Mouse (Mus musculus) thymus, postnatal 10 days (tissue): ENCODE measurements at regions not wholly inside any gene's neighbourhood (a gene's known extent, or its start where the extent isn't known, plus 50 kb on each side); places are given as distances from the start of the nearest gene placed in this dataset.

Experiments used
- DNase-seq, 2 experiments: peaks; one replicate each; pipeline ENCODE4 v3.0.0; 2021; ENCODE audit warnings: low spot score in 2 of 2

DNA sequence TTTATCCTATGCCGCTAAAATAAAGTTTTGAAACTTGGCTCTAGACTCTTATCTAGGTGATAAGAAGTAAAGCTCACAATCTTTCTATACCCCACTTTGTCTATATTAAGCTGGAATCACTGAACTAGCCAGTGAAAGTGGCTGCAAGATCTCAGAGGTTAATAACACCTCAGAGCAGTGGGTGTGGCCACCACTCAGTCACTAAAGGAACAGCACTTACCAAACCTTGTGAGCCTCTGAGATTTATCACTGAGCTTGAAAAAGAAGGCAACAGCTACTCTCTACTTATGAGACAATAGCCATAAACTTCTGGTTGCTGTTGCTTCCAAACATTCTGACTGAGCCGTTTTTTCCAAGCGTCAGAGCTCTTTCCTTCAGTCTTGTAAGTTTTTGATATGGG lies 484.6 kb upstream of the Cdh11 start:
- DNase-seq = no peak

DNA sequence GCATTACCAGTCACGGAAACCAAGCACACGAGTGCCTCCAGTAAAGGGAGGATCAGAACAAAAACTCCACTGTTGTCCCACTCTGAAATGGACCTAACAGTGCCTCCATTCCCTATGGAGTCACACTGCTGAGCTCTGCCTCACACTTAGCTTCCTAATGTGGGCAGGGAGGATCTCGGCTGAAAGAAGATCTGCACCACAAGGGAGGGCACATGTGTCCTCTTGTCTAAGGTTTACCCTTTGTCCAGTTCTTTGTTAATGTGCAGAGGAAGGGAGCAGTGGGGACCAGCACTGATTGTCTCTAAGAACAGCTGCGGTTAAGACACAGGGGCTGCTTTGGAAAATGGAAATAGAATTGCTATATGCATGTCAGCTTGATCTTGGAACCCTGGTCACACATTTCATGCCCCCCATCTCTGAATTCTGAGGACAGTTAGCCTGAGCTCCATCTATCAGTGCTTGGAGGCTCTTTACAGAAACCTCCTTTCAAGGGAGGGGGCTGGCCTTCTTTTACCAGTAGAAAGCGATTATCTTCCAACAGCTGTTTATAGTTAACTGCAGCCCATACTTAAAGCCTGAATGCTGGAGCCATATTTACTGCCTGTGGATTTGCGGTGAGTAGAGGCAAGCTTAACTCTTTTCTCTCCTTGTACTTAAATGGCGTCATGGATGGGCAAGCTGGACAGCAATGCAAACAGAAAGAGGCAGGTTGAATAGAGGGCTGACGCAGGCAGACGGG lies 485.5 kb upstream of the Cdh11 start:
- DNase-seq = no peak

DNA sequence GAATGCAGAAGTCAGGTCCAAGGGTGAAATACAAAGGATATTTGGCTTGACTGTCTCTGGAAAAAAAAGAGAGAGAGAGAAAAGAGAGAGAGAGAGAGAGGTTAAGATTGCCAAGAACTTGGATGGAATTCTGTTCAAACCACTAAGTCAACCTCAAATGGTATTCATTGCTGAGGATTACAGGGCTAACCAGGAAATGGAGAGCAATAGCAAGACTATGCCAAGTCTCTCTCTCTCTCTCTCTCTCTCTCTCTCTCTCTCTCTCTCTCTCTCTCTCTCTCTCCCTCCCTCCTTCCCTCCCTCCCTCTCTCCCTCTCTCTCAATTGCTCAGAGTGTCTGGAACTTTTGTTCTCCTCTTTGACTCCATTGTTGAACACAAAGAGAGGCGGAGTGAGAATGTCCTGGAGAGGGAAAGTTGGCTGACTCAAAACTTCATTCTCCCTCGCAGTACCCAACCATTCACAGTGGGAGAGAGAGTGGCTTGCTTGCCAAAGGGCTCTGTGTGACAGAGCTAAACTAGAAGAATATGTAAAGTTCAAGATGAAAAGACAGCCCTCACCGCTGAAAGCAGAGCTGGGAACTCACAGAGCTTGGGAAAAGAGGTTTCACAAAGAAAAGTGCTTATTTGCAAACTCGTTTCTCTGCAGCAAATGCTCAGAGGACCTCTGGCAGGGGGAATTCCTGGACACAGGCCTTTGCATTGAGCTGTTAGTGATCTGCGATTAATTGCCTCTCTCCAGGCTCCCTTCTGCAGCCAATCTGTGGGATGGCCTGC lies 487.1 kb upstream of the Cdh11 start:
- DNase-seq = no peak

DNA sequence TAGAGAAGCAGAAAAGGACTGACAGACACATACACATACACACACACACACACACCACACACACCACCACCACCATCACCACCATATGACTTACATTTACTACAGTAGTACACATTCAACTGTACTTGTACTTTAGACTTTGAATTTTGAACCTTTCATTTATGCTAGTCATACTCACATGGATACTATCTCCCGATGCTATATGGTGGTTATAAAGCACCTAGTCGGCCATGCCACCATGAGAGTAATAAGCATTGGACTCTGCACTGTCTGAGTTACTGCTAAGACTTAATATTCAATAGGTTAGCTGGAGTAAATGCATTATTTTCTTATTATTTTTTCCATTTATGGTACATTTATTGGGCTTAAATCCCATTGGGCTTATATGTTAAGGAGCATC lies 488.0 kb upstream of the Cdh11 start:
- no peak for DNase-seq

DNA sequence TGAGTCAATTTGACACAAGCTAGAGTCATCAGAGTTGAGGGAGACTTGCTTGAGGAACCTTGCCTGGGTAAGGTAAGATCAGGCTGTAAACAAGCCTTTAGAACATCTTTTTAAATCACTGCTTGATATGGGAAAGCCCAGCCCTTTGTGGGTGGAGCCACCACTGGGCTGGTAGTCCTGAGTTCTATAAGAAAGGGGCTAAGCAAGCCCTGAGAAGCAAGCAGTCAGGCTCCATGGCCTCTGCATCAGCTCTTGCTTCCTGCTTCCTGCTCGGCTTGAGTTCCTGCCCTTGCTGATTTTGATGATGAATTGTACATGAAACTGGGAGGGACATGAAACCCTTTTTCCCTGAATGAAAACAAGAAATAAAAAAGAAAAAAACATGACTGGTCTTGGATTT lies 496.4 kb upstream of the Cdh11 start:
- DNase-seq = no peak

DNA sequence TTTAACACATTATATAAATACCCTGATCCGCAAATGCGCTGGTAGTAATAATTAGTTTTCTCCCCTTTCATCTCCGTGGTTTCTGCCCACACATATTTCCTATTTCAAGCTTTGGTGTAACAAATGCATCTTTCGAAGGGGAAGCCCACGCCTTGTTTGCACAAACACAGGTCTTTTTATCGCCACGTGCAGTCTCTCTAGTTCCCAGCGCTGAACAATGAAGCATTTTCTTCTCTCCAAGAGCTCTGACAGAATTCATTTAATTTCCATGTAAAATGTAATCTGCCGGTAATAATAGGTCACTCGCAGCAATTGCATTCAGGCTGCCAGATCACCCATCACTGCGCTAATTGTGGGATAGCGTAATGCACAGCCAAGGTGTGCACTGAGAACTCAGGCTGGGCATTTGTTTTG lies 503.1 kb upstream of the Cdh11 start:
- no peak for DNase-seq

DNA sequence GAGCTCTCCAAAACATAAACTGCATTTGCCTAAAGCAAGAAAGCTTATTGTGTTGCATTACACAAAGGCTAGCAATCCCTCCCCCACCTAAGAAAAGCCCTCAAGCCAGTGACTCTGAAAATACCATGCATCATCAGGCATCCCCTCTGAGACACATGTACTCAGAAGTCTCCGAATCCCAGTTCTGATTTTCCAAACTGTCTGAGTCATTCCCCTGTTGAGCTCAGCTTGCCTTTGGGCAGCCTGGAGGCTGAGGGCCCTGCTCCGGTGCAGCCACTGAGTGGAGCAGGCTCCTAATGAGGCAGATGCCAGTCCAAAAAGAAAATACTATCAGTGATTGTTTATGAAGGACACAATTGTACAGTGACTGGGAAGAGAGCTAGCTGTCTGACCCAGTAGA lies 507.5 kb upstream of the Cdh11 start:
- no peak for DNase-seq

DNA sequence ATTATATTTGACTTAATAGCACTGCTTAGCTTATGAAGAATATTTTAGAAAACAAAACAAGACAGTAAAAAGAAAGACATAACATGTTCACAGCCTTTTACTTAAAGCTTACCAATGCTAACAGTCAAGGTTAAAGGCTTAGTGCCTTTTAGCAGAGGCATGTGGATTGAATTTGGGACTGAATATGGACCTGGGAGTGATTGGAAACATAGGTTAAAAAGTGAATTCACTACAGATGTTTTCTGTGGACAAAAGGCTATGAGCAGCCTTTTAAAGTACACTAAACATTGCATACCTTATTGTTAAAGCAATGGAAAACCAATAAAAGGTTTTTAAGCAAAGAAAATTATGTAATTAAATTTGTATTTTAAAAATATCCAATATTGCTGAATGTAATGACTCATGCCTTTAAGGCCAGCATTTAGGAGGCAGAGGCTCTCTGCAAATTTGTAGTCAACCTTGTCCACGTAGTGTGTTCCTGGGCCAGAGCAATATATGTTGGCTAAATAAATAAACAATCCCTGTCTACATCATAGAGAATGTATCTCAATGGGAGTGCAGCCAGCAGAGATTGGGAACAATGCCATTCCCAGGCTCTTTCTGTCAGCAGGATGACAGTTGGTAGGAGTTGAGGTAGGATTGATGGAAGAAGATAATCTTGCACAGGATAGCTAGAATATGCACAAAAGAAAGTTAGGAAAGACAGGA lies 521.2 kb upstream of the Cdh11 start:
- DNase-seq = no peak

DNA sequence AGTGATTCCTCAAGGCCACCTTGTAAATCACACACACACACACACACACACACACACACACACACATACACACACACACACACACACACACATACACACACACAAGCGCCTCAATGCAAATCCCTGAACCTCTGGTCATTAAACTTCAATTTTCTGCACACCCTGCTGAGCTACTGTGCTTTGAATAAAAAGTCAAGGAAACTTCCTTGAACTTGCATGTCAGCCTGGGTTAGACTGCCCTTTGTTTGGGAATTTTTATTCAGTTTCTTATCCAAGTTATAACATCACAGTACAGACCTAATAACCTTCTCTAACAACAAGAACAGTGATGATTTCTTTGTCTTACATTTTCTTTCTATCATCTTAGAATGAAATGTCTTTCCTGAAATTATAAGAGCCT lies 528.1 kb upstream of the Cdh11 start:
- no peak for DNase-seq

DNA sequence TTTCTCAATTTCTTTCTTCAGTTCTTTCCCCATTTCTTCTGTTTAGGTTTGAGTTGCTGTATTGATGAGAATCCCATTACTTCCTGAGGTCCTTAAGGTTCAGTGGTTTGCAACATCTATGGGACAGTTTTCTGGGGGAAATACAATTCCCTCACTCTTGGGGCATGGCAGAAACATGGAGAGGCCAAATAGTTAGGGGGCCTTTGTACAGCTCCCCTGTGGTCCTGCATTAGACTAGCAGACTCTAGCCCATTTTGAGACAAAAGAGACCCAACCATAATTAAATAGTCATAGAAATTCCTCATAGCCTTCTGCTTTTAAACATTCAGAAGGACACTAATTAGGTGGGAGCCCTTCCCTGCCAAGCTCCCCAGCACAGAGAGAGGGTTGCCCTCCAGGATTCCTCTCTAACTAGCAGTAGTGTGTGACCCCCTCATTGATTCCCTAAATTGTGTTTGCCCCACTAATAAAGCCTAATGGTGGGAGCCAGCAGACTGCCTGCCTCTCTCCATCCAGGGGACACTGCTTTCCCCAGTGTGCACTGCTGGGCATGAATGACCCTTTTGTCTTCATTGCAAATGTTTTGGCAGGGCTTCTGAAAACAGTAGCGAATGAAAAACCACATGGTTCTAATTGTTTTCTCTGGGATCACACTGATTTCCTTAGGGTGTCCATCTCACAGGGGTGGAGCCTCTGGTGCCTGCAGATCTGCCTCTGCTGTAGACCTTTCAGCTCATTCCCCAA lies 529.0 kb upstream of the Cdh11 start:
- no peak for DNase-seq

DNA sequence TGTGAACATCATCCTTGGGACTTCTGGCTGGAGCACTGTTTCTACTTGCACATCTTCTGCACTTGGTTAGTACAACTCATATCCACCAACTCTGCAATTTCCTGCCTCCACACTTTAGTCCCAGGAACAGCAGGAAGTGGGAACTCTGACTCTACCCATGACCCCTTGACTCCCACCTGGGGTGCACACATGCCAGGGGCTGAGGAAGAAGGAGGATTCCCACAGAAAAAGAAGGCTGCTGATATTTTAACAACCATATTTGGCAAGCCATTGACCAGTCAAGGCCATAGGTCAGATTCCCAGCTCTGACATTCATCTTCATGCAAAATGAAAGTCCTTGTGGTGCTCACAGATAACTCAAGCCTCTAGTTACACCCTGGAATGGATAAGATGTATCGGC lies 530.3 kb upstream of the Cdh11 start:
- DNase-seq = no peak

DNA sequence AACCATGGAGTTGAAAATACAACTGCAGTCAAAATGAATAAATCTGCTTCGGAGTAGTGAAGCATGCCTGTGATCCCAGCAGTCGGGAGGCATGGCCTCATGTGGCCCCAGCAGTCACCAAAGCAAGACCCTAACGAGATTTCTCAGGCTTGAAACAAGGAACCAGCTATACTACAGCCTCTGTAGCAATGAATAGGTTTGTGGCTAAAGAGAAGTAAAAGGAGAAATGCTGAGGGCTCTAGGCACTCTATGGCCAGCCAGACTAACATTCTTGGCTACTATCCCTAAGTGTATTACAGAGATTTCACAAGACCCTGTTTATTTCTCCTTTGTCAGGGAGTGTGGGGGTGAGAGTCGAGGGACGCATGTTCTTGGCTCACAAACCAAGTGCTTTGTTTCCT lies 531.2 kb upstream of the Cdh11 start:
- no peak for DNase-seq

DNA sequence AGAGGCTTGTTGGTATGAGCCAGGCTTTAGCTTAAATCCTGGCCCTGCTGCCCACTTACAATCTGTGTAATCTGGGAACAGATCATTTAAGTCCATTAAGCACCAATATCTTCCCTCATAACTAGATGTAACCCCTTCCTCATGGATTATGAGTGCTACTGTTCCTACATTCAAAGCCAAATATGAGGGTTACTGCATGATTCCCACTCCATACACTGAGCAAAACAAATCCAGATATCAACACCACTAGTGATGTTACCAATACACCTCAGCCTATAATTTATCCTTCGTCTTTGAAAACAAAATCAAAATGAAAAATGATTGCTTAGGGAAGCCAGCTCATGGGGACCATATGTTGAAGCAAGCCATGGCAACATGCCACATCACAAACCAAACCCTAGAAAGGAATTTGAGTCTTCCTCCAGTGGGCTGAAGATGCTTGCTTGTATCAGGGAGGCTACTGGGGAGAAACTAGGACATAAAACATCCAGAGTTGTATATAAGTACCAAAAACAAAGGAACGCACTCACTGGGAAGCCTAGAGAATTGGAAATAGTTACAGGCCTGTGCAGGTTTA lies 531.8 kb upstream of the Cdh11 start:
- no peak for DNase-seq

DNA sequence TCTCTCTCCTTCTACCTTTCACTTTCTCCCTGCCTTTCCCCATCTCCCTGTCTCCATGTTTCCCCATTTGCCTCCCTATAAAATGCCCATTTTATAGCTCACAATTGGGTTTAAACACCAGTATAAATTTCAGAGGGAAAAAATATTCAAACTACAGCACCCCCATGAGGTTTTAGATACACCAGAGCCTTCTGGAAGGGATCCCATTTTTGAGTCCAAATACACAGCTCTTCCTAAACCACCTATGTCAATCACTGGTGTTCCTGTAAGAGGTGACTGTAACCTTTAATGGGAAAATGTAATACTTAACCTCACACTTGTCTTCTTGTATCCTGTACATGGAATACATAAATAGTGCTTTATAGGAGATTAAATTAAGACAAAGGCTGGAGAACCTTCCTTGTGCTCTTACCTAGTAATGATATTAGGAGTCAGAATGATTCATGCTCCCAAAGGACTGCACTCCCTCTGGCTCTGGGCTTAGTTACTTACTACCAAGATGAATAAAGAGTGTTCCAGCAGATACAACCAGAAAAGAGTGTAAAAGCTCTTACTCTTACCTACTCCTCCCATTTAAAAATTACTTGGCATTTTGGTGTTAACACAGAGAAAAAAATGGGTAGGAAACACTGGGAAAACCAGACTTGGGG lies 538.7 kb upstream of the Cdh11 start:
- no peak for DNase-seq

DNA sequence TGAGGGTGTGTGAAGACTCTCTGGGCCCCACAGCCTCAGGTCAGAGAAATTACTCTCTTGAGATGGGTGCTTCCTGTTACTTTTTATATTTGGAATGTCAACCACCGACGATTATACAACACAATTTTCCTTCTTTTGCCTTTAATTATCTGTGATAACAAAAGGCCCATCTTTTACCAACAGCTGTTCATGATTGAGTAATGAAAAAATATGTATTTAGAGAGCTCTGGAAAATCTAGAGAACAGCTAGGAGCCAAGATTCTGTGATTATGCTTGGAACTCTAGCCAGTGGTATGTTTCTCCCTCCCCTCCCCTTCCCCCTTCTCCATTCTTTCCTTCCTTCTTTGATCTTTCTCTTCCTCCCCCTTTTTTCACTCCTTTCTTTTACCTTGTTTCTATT lies 546.0 kb upstream of the Cdh11 start:
- DNase-seq = no peak

DNA sequence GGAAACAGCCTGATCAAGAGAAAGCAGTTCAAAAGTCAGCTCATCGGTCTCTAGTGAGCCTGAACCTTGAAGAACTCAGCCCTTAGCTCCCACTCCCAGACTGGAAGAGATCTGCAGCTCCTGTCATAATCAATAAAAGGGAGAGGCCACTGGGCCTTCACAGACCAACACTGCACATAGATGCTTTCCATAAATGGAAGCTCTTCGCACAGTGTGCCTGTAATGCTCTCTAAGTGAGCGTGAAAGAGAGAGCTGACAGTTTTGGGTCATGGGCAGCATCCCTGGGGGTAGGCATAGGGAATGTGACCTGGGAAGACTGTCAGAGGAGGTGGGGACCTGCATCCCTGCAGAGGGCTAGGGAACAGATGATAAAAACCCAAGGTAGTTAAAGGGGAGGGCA lies 551.9 kb upstream of the Cdh11 start:
- DNase-seq = no peak

DNA sequence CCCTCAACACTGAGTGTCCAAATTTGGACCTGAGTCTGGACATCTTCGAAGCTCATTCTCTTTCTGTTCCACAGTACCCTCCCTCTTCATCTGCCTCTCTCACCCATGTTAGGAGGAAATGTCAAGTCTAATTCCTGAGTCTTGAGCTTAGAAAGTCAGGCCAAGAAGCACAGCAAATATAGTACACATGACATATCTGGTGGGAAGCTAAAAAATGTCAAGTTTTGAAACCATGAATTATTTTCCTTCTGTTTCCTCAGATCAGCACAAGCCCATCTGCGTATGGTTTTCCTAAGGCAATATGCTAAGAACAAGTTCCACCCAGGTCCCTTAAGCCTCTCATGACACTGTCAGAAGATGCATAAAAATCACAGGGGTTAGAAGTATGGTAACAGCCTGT lies 553.6 kb upstream of the Cdh11 start:
- no peak for DNase-seq

DNA sequence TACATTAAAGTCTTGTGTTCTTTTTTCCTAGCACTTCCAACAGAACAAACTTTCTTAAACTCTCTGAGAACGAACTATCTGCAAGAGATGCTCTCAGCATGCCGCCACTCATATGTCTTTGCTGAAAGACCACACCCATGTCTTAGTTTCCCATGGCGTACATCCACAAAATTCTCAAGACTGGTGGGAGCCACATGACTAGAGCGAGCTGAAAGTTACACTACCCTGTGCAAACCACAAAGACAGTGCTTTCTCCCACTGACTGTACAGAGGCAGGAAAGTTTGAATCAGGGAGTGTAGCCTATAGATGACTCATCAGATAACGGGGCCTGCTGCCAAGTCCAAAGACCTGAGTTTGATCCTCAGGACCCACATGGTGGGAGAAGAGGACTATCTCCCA lies 554.5 kb upstream of the Cdh11 start:
- DNase-seq = no peak

DNA sequence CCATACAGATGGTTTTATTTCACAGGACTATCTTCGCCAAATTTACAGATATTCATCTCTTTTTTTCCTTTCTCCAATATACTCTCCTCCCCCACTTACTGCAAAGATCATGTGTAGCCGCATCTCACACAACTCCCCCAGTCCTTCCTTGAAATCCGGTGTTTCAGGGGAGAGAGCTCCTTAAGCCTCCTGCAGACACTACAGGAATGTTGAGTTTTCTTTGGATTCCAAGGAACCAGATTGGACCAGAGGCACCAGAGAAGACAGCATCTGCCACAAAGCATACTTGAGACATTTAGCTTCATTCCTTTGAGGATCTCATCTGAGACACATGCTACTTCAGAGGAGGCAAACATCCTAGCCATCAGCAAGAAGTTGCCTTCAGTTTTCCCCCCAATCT lies 558.4 kb upstream of the Cdh11 start:
- no peak for DNase-seq

DNA sequence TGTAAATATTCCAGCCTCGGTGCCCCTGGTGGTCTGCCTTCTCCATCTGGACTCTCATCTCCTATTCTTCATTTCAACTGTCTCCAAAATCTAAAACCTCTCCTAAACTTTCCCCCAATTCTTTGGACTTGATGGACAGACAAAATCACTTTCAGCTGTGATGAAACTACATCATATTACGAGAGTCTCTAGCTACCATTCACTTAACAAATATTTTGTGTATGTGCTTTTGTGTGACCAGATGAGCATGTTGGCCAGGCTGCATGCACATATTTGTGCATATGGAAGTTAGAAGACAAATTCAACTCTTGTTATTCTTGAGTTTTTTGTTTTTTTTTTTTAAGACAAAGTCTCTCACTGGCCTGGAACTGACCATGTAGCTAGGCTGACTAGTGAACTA lies 559.4 kb upstream of the Cdh11 start:
- no peak for DNase-seq

DNA sequence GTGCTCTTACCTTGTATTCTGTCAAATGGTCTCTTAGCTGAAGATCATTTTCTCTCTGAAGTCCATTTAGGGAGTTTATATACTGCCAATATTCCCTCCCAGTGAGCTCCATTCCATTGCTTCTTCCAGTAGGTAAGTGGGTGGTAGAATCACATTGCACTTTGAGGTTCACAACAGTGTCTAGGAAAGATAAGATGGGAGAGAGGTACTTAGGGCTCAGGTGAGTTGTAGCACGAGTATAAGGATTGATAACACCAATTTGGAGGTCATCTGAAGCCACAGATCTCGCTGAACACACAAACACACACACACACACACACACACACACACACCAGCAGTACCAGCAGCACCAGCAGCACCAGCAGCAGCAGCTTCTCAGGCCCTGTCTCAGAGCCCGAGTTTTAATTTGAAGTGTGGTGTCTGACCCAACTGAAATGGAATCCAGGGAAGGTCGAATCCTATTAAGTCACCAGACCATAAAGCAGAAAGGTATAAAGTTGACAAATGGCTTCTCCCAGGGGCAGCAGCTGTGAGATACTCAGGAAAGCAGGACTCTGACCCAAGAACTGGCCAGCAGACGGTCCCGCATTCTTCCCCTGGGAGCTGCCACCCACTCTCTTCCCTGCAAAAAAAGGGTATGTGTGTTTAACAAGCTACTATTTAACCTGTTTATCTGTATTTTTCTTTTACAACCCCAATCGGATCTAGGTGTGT lies 561.9 kb upstream of the Cdh11 start:
- no peak for DNase-seq
